Mouse (Mus musculus): Measurements from ENCODE around the gene Inhbc.

Inhbc gene

DNA sequence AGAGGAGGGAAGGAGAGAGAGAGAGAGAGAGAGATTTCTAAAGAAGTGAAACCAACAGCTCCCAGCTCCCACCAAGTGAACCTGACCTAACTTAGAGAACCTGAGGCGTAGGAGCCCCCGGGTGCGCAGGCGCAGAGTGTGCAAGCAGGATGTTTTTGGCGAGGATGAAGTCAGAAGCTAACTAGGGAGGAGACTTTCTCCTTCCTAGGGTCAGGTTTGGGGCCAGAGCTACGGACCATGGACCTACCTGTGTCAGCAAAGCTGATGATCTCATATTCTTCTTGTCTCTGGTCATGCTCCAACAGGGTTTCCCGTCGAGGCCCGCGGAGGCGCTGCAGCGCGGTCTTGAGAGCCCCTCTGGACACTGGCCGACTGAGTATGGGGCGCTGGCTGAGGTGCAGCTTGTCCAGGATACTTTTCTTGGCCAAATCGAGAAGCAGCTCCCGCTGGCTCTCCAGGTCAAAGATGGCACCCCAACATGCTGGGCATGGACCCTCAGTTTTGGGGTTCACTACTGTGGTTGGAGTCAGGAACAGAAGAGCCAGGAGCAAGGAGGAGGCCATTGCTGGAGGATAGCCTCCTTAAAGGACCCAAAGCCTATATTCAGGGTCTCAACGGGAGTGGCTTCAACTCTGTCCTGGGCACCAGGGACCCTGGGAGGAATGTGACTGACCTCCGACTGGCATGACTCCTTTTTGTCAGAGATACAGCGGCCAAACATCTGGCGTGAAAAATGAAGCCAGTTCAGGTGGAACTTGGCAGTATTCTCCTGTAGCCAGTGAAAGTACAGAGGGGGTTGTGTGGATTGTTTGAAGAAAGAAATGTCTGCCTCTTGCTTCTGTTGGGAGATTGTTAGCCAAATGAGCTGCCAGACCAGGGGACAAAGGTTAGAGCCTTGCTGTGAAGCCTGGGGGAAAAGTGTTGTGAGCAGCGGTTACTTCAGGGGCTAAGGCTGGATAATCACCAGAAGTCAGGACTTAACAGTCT lies at the start of gene Inhbc:
TSS of gene Inhbc (minus strand) at position 598 of the 987 bp plus-strand sequence.
- DNase-seq = no peak

DNA sequence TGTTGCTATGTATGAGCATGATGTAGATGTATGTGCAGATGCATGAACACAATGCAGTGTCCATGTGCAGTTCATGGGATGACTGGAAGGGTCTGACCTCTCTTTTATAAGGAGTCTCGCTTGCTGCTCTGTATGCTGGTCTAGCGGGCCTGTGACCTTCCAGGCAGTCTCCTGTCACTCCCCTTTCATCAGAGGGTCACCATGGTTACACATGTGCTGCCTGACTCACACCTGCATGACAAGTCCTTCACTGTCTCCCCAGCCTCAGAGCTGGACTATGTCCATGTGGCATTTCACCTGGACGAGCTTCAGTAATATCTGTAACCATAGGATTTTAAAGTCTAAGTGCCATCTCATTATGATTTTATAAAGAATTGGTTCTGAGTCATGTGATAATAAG lies 43.9 kb upstream of the Inhbc start:
- DNase-seq = no peak

DNA sequence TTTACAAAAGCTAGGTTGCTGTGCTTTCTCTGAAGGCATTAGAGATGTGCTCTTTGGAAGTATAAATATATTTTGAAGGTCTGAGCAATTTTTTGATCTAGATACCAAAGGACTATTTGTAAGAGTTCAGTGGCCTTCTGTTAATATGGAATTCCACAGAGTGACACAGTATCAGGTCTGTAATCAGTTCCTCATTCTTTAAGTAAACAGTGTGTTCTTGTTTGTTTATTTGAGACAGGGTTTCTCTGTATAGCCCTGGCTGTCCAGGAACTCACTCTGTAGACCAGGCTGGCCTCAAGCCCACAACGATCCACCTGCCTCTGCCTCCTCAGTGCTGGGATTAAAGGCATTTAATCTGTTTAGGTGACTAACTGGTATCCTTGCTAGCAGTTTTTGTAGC lies 43.4 kb upstream of the Inhbc start:
- no peak for DNase-seq

DNA sequence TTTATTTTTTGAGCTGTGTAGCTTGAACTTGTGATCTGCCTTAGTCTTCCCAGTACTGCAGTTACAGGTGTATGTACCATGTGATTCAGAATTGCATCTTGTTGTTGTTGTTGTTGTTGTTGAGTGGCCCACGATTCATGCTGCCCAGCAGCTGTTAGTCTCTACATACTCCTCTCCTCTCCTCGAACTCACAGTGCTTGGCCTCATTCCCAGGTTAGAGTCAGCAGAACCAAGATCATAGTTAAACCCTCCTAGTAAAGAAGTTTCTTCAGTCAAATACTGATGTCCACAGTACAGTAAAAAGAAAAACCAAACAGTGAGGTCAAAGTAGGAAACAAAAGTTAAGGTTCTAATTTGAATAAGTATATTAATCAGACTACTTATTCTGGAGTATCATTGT lies 42.5 kb upstream of the Inhbc start:
- DNase-seq = no peak

DNA sequence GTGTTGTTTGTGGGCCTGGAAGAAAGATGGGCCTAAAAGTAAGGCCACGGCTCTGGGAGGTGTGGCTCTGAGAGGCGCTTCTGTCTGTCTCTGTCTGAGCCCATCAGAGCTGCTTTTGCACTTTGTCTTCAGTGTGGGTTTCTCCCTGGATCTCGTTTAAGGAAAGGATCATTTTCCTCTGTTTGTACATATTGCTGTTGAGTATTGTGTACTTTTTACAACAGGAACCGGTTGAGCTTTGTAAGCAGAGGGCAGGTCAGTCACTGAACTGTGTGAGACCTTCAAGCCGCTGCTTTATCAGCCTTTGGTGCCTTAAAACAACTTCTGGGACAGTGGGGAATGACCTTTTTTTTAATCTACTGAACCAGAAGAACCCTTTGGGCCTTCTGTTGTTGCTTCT lies 41.9 kb upstream of the Inhbc start:
- DNase-seq = no peak

DNA sequence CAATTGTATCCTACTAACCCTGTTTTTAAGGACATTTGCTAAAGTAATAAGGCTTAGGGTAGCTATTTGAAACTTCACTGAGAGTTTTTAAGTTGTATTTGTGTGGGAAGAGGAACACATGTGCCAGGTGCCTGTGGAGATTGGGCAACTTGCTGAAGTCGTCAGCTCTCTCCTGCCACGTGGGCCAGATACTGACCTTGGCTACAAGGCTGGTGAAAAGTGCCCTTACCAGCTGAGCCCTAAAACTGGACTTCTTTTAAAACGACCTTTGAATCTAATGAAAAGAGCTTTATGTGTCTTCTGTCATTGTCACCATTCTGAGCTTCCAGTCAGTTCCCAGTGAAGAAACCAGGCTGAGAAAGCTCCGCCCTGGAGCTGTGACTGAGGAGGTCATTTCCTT lies 37.2 kb upstream of the Inhbc start:
- no peak for DNase-seq

DNA sequence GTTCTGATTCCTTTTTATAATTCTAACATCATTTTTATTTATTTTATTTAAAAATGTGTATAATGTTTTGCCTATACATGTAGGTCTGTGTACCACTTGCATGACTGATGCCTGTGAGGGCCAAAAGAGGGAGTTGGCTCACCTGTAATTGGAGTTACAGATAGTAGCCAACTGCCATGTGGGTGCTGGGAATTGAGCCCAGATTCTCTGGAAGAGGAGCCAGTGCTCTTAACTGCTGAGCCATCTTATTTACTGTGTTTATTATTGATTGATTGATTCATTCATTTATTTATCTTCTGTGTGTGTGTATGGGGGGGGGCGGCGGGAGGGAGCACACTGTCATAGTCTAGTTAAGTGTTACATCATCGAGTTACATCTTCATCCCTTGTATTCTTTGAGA lies 34.5 kb upstream of the Inhbc start:
- no peak for DNase-seq

DNA sequence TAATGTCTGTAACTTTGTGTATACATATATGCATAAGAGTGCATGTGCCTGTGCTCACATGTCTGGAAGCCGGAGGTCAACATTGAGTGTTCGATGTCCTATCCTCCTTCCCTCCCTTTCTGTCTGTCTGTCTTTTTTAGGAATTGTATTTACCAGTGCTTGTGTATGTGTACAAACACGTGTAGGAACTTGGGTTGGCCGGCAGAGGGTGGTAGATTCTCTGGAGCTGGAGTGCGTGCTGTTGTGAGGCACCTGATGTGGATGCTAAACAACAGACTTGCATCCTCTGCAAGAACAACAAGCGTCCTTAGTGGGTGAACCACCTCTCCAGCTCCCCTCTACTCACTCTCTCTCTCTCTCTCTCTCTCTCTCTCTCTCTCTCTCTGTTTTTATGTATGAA lies 21.5 kb upstream of the Inhbc start:
- DNase-seq = no peak

DNA sequence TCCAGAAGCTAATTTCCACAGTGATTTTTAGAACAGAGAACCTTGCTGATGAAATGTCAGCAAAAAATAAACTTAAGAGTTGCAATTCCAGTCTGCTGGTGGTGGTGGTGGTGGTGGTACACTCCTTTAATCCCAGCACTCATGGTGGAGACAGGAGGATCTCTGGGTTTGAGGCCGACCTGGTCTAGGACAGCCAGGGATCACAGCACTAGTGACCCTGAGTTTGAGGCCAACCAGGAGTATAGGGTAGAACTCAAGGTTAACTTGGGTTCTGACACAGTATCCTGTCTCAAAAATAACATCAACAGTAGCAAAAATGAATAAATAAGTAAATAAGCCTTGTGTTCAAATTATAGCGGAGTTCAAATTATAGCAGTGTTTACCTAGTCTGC lies 11.5 kb upstream of the Inhbc start:
- no peak for DNase-seq

DNA sequence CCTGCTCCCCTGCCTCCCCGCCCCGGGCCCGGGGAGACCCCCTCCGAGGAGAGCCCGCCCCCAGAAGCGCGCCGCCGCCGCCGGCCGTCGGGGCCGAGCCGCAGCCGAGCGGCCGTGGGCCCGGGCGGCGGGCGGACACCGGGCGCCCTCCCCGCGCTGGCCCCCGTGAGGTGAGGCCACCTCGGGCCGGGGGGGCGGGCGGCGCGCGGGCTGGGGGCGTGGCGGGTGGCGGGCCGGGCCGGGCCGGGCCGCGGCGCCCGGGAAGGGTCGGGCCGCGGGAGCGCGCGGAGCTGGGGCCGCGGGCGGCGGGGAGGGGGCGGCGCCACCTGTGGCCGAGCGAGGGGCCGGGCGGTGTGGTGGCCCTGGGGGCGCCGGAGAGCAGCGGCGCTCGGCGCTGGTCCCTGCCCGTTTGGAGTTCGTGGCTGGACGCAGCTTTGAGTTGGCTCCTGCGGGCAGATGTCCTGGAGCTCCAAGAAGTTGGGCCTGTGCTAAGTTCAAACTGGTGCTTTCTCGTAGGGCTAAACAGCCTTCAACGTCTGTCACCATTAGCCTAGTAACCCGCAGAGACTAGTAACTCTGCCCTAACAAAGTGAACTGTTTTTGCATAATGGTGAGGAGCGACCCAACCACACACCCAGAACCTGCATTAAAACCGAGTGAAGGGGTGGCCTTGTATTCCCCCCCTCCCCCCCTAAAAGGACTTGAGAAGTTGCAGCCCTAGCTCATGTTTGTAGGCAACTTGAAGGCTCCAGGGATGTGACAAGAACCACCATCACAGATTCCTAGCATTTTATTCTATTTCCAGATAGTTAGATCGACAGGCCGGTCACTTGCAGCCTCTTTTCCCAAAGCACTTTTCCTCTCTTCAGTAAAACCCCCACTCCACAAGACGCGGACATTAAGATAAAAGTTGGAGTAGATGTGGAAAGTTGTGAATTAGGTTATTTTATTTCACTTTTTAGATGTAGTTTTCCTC lies 10.8 kb upstream of the Inhbc start:
- DNase-seq = peak; percentile 52

DNA sequence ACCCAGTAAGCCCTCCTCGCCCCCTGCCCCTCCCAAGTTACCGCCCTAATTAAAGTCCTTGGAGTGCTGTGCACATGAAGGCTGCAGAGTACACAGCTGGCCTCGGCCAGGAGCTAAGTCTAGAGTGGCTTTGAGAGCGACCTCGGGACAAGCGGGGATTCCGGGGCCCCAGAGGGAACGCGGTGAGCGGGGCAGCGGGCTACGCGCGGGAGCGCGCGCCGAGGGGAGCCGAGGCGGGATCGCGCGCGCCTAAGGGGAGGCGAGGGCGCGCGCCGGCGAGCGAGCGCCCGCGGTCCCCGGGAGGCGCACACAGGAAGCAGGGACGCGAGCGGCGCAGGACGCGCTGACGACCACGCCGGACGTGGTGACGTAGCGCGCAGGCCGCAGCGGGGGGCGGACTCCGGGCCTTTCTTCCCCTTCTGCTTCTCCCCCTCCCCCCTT lies 10.0 kb upstream of the Inhbc start, which contains the start of gene R3hdm2:
TSS of gene R3hdm2 (plus strand) at position 77 of the 441 bp plus-strand sequence.
- DNase-seq = peak; percentile 94

DNA sequence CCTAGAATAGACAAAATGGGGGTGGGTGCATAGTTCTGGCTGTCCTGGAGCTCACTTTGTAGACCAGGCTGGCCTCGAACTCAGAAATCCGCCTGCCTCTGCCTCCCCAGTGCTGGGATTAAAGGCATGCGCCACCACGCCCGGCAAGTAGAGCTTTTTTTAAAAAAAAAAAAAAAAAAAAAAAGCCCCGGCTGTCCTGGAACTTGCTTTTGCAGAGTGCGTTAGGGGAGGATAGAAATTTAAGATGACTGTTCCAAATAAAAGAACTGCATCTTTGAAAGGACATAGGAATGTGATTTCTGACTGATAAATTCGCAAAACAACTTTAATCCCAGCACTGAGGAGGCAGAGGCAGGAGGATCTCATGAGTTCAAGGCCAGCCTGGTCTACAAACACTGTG lies 9.4 kb upstream of the Inhbc start:
- no peak for DNase-seq

DNA sequence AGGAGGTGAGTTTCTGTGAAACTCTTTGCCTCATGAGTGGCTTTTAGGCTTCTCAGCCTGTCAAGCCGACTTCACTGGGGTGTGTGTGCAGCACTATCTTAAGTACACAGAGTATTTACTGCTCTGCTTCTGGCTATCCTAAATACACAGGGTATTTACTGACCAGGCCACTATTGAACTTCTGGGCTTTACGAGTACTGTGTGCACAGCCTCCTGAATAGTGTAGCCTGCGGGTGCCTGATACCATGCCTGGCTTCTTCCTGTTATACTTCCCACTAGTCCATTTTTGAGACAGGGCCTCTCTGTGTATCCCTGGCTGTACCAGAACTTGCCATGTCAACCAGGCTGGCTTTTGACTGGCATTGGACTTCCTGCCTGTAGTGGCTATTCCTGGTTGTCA lies 7.5 kb upstream of the Inhbc start:
- DNase-seq = no peak

DNA sequence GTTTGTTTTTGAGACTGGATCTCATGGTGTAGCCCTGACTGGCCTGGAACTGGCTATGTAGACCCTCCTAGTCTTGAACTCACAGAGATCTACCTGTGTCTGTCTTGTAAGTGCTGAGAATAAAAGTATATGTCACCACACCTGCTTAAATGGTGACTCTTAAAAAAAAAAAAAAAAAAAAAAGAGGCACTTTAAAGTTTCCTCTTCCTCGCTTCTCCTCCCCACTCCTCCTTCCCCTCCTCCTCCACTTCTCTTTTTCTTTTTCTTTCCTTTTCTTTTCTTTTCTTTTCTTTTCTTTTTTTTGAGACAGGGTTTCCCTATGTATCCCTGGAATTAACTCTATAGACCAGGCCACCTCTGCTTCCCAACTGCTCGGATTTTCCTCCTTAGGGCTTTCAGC lies 792 bp upstream of the Inhbc start:
- no peak for DNase-seq

DNA sequence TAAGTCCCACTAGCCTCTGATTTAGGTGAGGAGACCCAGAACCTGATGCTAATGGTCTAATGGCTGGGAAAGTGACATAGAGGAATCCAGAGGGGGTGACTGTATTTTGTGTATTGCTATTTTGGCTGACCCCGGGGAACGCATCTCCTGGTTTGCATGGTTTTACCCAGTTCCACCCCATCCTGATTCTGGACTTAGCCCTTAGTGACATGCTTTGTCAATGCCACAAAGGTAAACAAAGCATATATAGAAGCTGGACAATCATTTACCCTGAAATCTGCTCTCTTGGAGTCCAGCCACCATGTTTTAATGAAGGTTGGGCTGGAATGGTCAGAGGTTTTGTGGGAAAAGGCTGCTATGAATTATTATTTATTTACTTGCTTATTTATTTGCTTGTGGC lies 2.0 kb downstream of the Inhbc start:
- DNase-seq = no peak

DNA sequence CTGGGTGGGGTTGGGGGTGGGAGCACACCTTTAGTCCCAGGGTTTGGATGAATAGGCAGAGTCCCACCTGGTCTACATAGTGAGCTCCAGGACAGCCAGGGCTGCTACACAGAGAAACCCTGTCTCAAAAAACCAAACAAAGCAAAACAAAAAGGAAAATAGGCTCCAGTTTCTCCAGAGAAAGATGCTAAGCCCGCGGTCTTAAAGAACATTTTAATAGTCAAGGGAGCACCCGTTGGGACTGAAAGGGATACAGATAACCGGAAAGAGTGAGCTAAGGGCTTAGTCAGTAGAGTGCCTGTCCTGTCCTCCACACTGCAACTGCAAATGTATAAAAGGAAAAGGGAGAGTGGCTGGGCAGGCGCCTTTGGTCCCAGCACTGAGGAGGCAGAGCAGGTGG lies 3.1 kb downstream of the Inhbc start:
- DNase-seq = no peak

DNA sequence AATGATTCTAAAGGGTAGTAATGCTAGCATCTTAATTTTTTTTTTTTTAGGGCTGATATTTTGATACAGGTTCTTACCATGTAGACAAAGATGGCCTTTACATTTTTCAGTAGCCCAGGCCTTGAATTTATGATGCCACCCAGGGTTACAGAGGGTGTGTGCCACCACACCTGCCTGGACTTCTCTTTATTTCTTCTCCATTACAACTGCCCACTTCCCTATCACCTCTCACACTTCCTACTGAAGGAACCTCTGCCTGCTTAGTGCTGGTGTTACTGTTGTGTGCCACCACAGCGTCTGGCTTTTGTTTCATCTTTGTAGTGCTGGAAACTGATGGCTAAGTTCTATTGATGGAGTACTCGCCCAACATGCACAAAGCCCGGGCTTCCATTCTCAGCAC lies 9.5 kb downstream of the Inhbc start:
- no peak for DNase-seq

DNA sequence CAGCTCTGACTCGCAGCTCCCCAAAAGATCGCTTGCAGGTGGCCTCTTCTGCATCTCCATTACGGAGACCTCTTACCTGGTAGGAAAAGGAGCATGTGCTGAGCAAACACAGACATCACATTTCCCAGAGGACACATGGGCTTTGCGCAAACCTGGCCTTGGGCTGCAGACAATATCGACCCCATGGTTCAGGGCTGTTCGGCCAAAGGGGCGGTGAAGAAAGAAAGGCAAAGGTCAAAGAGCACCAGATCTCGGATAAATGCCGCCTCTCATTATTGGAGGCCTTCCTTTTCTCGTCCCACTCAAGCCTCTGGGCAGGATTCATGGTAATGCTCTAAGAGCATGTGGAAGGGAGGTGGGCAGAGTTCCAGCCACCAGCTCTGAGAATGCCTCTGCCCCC lies 14.9 kb downstream of the Inhbc start:
- DNase-seq = no peak

DNA sequence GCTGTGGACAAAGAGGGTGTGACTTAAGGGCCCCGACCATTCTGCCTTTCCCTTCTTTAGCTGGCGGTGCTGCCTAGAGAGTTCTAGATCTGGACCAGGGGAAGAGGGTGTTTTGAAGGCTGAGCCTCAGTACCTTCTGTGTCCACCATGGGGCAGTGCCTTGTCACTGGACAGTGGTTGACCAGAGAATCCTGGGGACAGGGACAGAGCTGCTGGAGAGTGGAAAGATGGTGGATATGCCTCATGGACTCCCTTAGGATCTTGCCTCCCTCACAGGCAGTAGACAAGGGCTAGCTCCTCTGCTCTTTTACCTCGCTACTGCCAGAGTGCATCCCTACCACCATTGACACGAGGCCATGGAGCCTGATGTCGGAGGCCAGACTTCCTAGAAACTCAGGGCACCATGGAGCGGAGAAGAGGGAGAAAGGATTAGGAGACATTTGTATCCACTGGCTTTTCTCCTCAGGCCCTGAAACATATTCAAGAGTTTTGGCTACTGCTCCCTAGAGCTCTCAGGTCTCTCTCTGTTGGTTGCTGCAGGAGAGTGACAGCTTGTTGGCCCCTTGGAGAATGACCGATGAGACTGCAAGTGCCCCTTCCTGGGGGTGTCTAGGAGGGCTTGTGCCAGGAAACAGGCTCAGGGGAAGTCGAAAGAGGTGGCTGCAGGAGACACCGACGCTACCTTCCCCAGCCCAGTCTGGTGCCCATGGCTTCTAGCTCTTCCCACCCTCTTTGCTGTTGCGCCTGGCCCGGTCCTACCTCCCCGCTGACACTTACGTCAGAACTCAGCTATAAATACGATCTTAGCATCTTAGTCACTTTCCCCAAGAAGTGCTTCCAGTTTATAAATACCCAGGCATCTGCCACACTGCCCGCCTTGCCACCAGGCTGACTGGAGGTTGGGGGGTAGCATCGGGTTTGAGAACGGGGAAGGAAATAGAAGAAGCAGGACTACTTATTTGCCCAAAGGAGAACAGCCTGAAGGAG lies 16.0 kb downstream of the Inhbc start, which contains the start of gene Inhbe:
TSS of gene Inhbe (minus strand) at position 503 of the 987 bp plus-strand sequence.
- DNase-seq = peak; percentile 67

DNA sequence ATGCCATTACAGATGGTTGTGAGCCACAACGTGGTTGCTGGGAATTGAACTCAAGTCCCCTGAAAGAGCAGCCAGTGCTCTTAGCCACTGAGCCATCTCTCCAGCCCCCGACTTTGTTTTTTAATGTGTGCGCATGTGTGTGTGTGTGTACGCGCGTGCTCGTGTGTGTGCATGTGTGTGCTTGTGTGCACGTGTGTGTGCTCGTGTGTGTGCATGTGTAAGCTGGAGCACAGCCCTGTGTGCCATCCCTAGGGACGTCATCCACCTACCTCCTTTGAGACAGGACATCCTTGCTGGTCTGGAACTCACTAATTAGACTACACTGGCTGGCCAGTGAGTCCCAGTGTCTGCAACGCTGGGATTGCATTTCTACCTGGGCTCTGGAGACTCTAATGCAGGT lies 17.5 kb downstream of the Inhbc start:
- no peak for DNase-seq

DNA sequence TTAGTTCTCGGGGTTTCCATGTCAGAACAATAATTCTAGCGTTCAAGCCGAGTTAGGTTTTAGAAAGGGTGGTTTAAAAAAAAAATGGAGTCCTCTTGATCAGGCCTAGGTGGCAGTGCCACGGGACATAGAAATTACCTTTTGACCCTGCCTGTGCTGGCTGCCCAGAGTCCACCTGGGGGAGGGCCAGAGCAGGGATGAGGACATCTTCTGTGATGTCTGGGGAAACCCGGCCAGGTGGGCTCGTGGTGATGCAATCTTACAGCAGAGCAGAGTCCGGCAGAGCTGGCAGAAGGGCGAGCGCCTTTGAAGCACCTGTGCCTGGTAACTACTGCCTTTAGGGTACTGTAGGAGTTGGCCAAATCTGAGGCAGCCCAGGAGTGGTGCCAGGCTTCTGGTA lies 18.0 kb downstream of the Inhbc start:
- DNase-seq = no peak

DNA sequence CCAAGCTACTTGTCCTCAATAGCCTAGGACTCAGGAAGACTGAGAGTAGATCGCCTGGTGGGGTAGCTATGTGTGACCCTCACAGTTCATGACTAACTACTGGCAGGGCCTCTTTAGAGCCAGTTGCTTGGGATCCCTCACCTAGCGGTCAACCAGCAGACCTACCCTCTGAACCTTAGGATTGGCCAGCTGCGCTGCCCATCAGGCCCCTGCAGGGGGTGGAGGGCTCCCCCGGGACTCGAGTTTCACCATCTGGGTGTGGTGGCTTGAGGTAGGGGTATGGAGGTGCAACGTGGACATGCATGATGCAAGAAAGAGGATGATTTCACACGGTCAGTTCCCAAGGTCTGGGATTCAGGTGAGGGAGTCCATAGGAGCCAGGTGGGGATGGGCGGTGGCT lies 18.5 kb downstream of the Inhbc start:
- DNase-seq = no peak

Measured in right cerebral cortex, postnatal 14 days (tissue).